8 mouse cellular contexts compared by ENCODE assay signal in genomic region chr9:102716481-102717163, GRCm38 (mm10). TPM values are rescaled to one million over a fixed set of nuclear protein-coding genes. Genes with fewer than 3 reads are reported as not detected.
DNase-seq lines count a peak whose midpoint lies in the region; ATAC-seq and TF ChIP-seq lines count a peak whose summit lies in the region.

Amotl2 (plus strand) TSS chr9:102716672.

- H3K27me3 ChIP-seq in heart, embryonic 10.5 days (ENCODE audit: insufficient read depth, poor library complexity, severe bottlenecking): no peaks in the 10 kb centered on the region
- no peaks in the 10 kb centered on the region for H3K27me3 ChIP-seq in neural tube, embryonic 12.5 days (replicated peaks)

- WGBS in lung, adult 2 months: 20% methylated on average over 22 of the region's 22 CpGs
- whole genome bisulfite sequencing in heart, embryonic 10.5 days: 2% methylated on average over 22 of the region's 22 CpGs
- 4% methylated on average over 22 of the region's 22 CpGs for WGBS in neural tube, embryonic 12.5 days

- TF ChIP-seq POLR2A in lung, adult 2 months (IDR thresholded peaks at IDR 0.05; ENCODE audit: borderline replicate concordance, extremely low read depth, low read depth, low read length): no peak
- no peak for TF ChIP-seq POLR2A in brain, embryonic 14.5 days (IDR thresholded peaks at IDR 0.05; ENCODE audit: borderline replicate concordance, extremely low read depth, insufficient read depth, insufficient read length, poor library complexity, severe bottlenecking)

- peak within 1 kb of the TSS; percentile 100 for H3K27ac ChIP-seq in heart, embryonic 10.5 days
- peak within 1 kb of the TSS; percentile 89 for H3K27ac ChIP-seq in neural tube, embryonic 12.5 days

- H3K9ac ChIP-seq in neural tube, embryonic 12.5 days: peak within 1 kb of the TSS; percentile 97

- TF ChIP-seq CTCF in lung, adult 2 months (IDR thresholded peaks at IDR 0.05; ENCODE audit: insufficient read depth, low read length): no peak
- TF ChIP-seq CTCF in brain, embryonic 14.5 days (IDR thresholded peaks at IDR 0.05; ENCODE audit: borderline replicate concordance, extremely low read depth, insufficient read depth, insufficient read length): no peak

- peaks cover 13% of the 10 kb centered on the region for H3K4me1 ChIP-seq in lung, adult 2 months (ENCODE audit: control insufficient read depth, insufficient read depth, low read length)
- H3K4me1 ChIP-seq in heart, embryonic 10.5 days: peaks cover 60% of the 10 kb centered on the region
- H3K4me1 ChIP-seq in neural tube, embryonic 12.5 days: peaks cover 41% of the 10 kb centered on the region

- H3K36me3 ChIP-seq in heart, embryonic 10.5 days: peaks cover 19% of the 10 kb centered on the region
- peaks cover 18% of the 10 kb centered on the region for H3K36me3 ChIP-seq in neural tube, embryonic 12.5 days

- H3K9me3 ChIP-seq in heart, embryonic 10.5 days: no peaks in the 10 kb centered on the region
- no peaks in the 10 kb centered on the region for H3K9me3 ChIP-seq in neural tube, embryonic 12.5 days

- no peak for ATAC-seq in neural tube, embryonic 12.5 days (ENCODE audit: low FRiP score, low read depth)
- no peak for ATAC-seq in inflammation-experienced regulatory T-cells, adult 6 months
- ATAC-seq in erythroid progenitor cell, adult 5-6 weeks (replicated peaks; ENCODE audit: low FRiP score, poor library complexity, severe bottlenecking): no peak

- H3K4me3 ChIP-seq in lung, adult 2 months (replicated peaks; ENCODE audit: extremely low read depth, low read depth, low read length): peak within 1 kb of the TSS; percentile 78
- H3K4me3 ChIP-seq in heart, embryonic 10.5 days: peak within 1 kb of the TSS; percentile 96
- H3K4me3 ChIP-seq in neural tube, embryonic 12.5 days: peak within 1 kb of the TSS; percentile 93

- peak; percentile 13 for DNase-seq in lung, adult 2 months
- no peak for DNase-seq in lung, postnatal 10 days
- DNase-seq in brain, embryonic 14.5 days (ENCODE audit: low read depth): no peak
- DNase-seq in heart, embryonic 10.5 days (ENCODE audit: low spot score): peak; percentile 75
- no peak for DNase-seq in layer of hippocampus, postnatal 36 days

- peak within 1 kb of the TSS; percentile 93 for H3K4me2 ChIP-seq in neural tube, embryonic 12.5 days (replicated peaks)

RNA-seq across cellular contexts. Expression of gene Amotl2, which starts in this region (rescaled TPM):
- 82.6 and 101 TPM in 2 replicates for polyA plus RNA-seq in lung, adult 2 months (2012; rRNA removed)
- 53.3 and 83.2 TPM in 2 replicates for polyA plus RNA-seq in brain, embryonic 14.5 days (2012; rRNA removed)
- polyA plus RNA-seq in heart, embryonic 10.5 days (2016; fragmentation: Nextera tagmentation; extraction: Ambion mirVana): 52.5 and 54.8 TPM in 2 replicates
- total RNA-seq in layer of hippocampus, postnatal 36 days (2021): 10 to 100 TPM; 17.2 to 18.6 TPM
- 115 and 129 TPM in 2 replicates for polyA plus RNA-seq in neural tube, embryonic 12.5 days (2016; fragmentation: Nextera tagmentation; extraction: Ambion mirVana)
- polyA plus RNA-seq in inflammation-experienced regulatory T-cells, adult 6 months (2017; shearing (Covaris generic)): under 1 TPM in 1 of 3 experiments, not detected in 2; 0.21 TPM
- total RNA-seq in erythroid progenitor cell, adult 5-6 weeks (2015; ENCODE audit: low replicate concordance): not detected in 2 replicates
- total RNA-seq in erythroid progenitor cell, adult 5-6 weeks (2017; ENCODE audit: low replicate concordance): 0.39 and 11.4 TPM in 2 replicates

Comparison
In these comparisons a context has a peak if more than half of its experiments do, and no peak if none do; other contexts are left out.
1. RNA of gene Amotl2 (polyA plus RNA-seq): 115 to 129 TPM in neural tube, embryonic 12.5 days, 82.6 to 101 TPM in lung, adult 2 months, 53.3 to 83.2 TPM in brain, embryonic 14.5 days and 52.5 to 54.8 TPM in heart, embryonic 10.5 days; 0.21 TPM in inflammation-experienced regulatory T-cells, adult 6 months; every median in the first group is over 10 times any median in the second.
2. DNase-seq: peak in lung, adult 2 months (single experiment) and heart, embryonic 10.5 days (single experiment); none in lung, postnatal 10 days (single experiment), brain, embryonic 14.5 days (single experiment) and layer of hippocampus, postnatal 36 days (0 of 2).
3. Peak in every context shown above with its lines, with median percentiles within 50 percentile points of each other: H3K4me3 ChIP-seq.